19 mouse cellular contexts compared by ENCODE assay signal in genomic region chr5:103939350-103939652, GRCm38 (mm10). TPM values are rescaled to one million over a fixed set of nuclear protein-coding genes. Genes with fewer than 3 reads are reported as not detected.
DNase-seq lines count a peak whose midpoint lies in the region; ATAC-seq and TF ChIP-seq lines count a peak whose summit lies in the region.
"Had no signal": no experiment of that assay in that cellular context is flagged by ENCODE, and none has a peak within 500 bp of the region (broad histone marks: within the 10 kb centered on the region; RNA-seq: fewer than 3 reads in every experiment).

No protein-coding gene starts in this region.

- no peak; the same call in 1 of the 2 replicates for ATAC-seq in forebrain, postnatal 0 days
- ATAC-seq in forebrain, embryonic 11.5 days (replicated peaks; ENCODE audit: low FRiP score) = 0 out of 2 replicates have a peak, but pooled peaks have one; percentile 2
- ATAC-seq in hindbrain, embryonic 12.5 days (ENCODE audit: low FRiP score) = peak; percentile 62
- ATAC-seq in midbrain, embryonic 12.5 days (ENCODE audit: low FRiP score, low read depth) = no peak; the same call in 1 of the 2 replicates
- ATAC-seq: intestine, embryonic 16.5 days; liver, postnatal 0 days had no signal

- 77% methylated on average over 7 of the region's 7 CpGs for WGBS in forebrain, embryonic 10.5 days
- WGBS in forebrain, postnatal 0 days = 42% methylated on average over 7 of the region's 7 CpGs
- 60% methylated on average over 7 of the region's 7 CpGs for WGBS in forebrain, embryonic 11.5 days
- 62% methylated on average over 7 of the region's 7 CpGs for WGBS in hindbrain, embryonic 12.5 days
- WGBS in midbrain, embryonic 12.5 days = 60% methylated on average over 7 of the region's 7 CpGs

- H3K4me1 ChIP-seq in forebrain, embryonic 10.5 days = peaks cover 56% of the 10 kb centered on the region
- no peaks in the 10 kb centered on the region for H3K4me1 ChIP-seq in forebrain, postnatal 0 days (ENCODE audit: insufficient read depth)
- no peaks in the 10 kb centered on the region; the same call in 1 of the 2 replicates for H3K4me1 ChIP-seq in forebrain, embryonic 11.5 days (replicated peaks; ENCODE audit: control insufficient read depth, insufficient read depth, low read length)
- H3K4me1 ChIP-seq in hindbrain, embryonic 12.5 days = peaks cover 24% of the 10 kb centered on the region
- peaks cover 36% of the 10 kb centered on the region for H3K4me1 ChIP-seq in midbrain, embryonic 12.5 days

- peak overlapping the region; percentile 26; the same call in 1 of the 2 replicates for H3K4me3 ChIP-seq in forebrain, embryonic 10.5 days
- no peak overlapping the region for H3K4me3 ChIP-seq in forebrain, postnatal 0 days (ENCODE audit: low read depth, low read length)
- H3K4me3 ChIP-seq in forebrain, embryonic 11.5 days (ENCODE audit: low read depth, low read length) = no peak overlapping the region
- no peak overlapping the region for H3K4me3 ChIP-seq in hindbrain, embryonic 12.5 days
- H3K4me3 ChIP-seq in midbrain, embryonic 12.5 days = no peak overlapping the region
- H3K4me3 ChIP-seq: gastrocnemius, adult 2 months; limb, embryonic 15.5 days had no signal

- no peaks in the 10 kb centered on the region for H3K9me3 ChIP-seq in forebrain, embryonic 10.5 days
- H3K9me3 ChIP-seq in forebrain, postnatal 0 days (ENCODE audit: low read length) = no peaks in the 10 kb centered on the region
- no peaks in the 10 kb centered on the region for H3K9me3 ChIP-seq in forebrain, embryonic 11.5 days (ENCODE audit: control insufficient read depth, low read length)
- no peaks in the 10 kb centered on the region for H3K9me3 ChIP-seq in hindbrain, embryonic 12.5 days (replicated peaks)
- no peaks in the 10 kb centered on the region for H3K9me3 ChIP-seq in midbrain, embryonic 12.5 days
- H3K9me3 ChIP-seq: limb, embryonic 15.5 days had no signal

- peak overlapping the region; percentile 59 for H3K27ac ChIP-seq in forebrain, embryonic 10.5 days
- H3K27ac ChIP-seq in forebrain, postnatal 0 days (ENCODE audit: low read depth, low read length) = no peak overlapping the region
- no peak overlapping the region for H3K27ac ChIP-seq in forebrain, embryonic 11.5 days (ENCODE audit: low read depth, low read length)
- H3K27ac ChIP-seq in hindbrain, embryonic 12.5 days = peak overlapping the region; percentile 25; the same call in 1 of the 2 replicates
- peak overlapping the region; percentile 60 for H3K27ac ChIP-seq in midbrain, embryonic 12.5 days (replicated peaks)
- H3K27ac ChIP-seq: gastrocnemius, adult 2 months; limb, embryonic 15.5 days had no signal

- no peaks in the 10 kb centered on the region for H3K36me3 ChIP-seq in forebrain, embryonic 10.5 days (replicated peaks)
- H3K36me3 ChIP-seq in forebrain, postnatal 0 days (ENCODE audit: insufficient read depth) = no peaks in the 10 kb centered on the region
- no peaks in the 10 kb centered on the region for H3K36me3 ChIP-seq in forebrain, embryonic 11.5 days (ENCODE audit: control insufficient read depth, insufficient read depth, low read length)
- no peaks in the 10 kb centered on the region for H3K36me3 ChIP-seq in hindbrain, embryonic 12.5 days
- no peaks in the 10 kb centered on the region for H3K36me3 ChIP-seq in midbrain, embryonic 12.5 days
- H3K36me3 ChIP-seq: limb, embryonic 15.5 days had no signal

- TF ChIP-seq CTCF in forebrain, postnatal 0 days (IDR thresholded peaks at IDR 0.05; ENCODE audit: low read depth) = no peak

- H3K27me3 ChIP-seq in forebrain, embryonic 10.5 days (ENCODE audit: poor library complexity, severe bottlenecking) = peaks cover 65% of the 10 kb centered on the region
- no peaks in the 10 kb centered on the region for H3K27me3 ChIP-seq in forebrain, postnatal 0 days (ENCODE audit: insufficient read depth, low read length)
- H3K27me3 ChIP-seq in forebrain, embryonic 11.5 days (ENCODE audit: control insufficient read depth, insufficient read depth, low read length) = peaks cover 7% of the 10 kb centered on the region; the same call in 1 of the 2 replicates
- H3K27me3 ChIP-seq in hindbrain, embryonic 12.5 days = peaks cover 34% of the 10 kb centered on the region
- H3K27me3 ChIP-seq in midbrain, embryonic 12.5 days = peaks cover 6% of the 10 kb centered on the region; the same call in 1 of the 2 replicates
- H3K27me3 ChIP-seq: limb, embryonic 15.5 days had no signal

- H3K4me2 ChIP-seq in forebrain, postnatal 0 days (ENCODE audit: low read depth) = no peak overlapping the region
- H3K4me2 ChIP-seq in forebrain, embryonic 11.5 days (ENCODE audit: low read depth, low read length, severe bottlenecking) = 0 out of 2 replicates have a peak overlapping the region, but pooled peaks have one; percentile 5
- H3K4me2 ChIP-seq in hindbrain, embryonic 12.5 days (replicated peaks) = peak overlapping the region; percentile 19
- H3K4me2 ChIP-seq in midbrain, embryonic 12.5 days (replicated peaks) = peak overlapping the region; percentile 34
- H3K4me2 ChIP-seq: limb, embryonic 15.5 days had no signal

- H3K9ac ChIP-seq in forebrain, postnatal 0 days = no peak overlapping the region
- no peak overlapping the region for H3K9ac ChIP-seq in forebrain, embryonic 11.5 days (ENCODE audit: low read length)
- H3K9ac ChIP-seq in hindbrain, embryonic 12.5 days = no peak overlapping the region
- H3K9ac ChIP-seq in midbrain, embryonic 12.5 days (replicated peaks) = no peak overlapping the region
- H3K9ac ChIP-seq: limb, embryonic 15.5 days; liver, postnatal 0 days had no signal

- DNase-seq in forebrain, embryonic 10.5 days (ENCODE audit: extremely low spot score, low spot score) = no peak
- DNase-seq in forebrain, postnatal 0 days = no peak
- no peak for DNase-seq in forebrain, embryonic 11.5 days (ENCODE audit: low spot score)
- no peak for DNase-seq in left cerebral cortex, adult 9 months (ENCODE audit: low spot score in 2 of 2)
- DNase-seq in cerebellum, postnatal 4 days (ENCODE audit: low spot score in 2 of 2) = no peak
- no peak for DNase-seq in right cerebral cortex, postnatal 36 days (ENCODE audit: low spot score in 2 of 2)
- DNase-seq: adrenal gland, postnatal 25 days; gastrocnemius, adult 2 months; heart, adult 11 months; liver, postnatal 0 days; lung, postnatal 4 days; thymus, postnatal 4 days had no signal

RNA-seq across cellular contexts. Expression of gene Klhl8, which starts 28.2 kb away (rescaled TPM):
- 8.7 and 9.9 TPM in 2 replicates for polyA plus RNA-seq in forebrain, embryonic 10.5 days (2016; fragmentation: Nextera tagmentation; extraction: Ambion mirVana)
- 51.2 and 60.0 TPM in 2 replicates for total RNA-seq in forebrain, postnatal 0 days (2014; rRNA removed)
- 41.0 and 47.3 TPM in 2 replicates for polyA plus RNA-seq in forebrain, postnatal 0 days (2015; fragmentation: Nextera tagmentation; extraction: Ambion mirVana)
- 12.3 and 13.1 TPM in 2 replicates for polyA plus RNA-seq in forebrain, embryonic 11.5 days (2014; fragmentation: Nextera tagmentation; extraction: Ambion mirVana)
- polyA plus RNA-seq in hindbrain, embryonic 12.5 days (2016; fragmentation: Nextera tagmentation; extraction: Ambion mirVana) = 20.1 and 20.3 TPM in 2 replicates
- 16.8 and 18.3 TPM in 2 replicates for polyA plus RNA-seq in midbrain, embryonic 12.5 days (2016; fragmentation: Nextera tagmentation; extraction: Ambion mirVana)

RNA-seq across cellular contexts. Expression of gene Hsd17b13, which starts 37.9 kb away (rescaled TPM):
- not detected in 2 replicates for polyA plus RNA-seq in forebrain, embryonic 10.5 days (2016; fragmentation: Nextera tagmentation; extraction: Ambion mirVana)
- total RNA-seq in forebrain, postnatal 0 days (2014; rRNA removed) = not detected in 2 replicates
- polyA plus RNA-seq in forebrain, postnatal 0 days (2015; fragmentation: Nextera tagmentation; extraction: Ambion mirVana) = 0.16 and 0.21 TPM in 2 replicates
- not detected in 2 replicates for polyA plus RNA-seq in forebrain, embryonic 11.5 days (2014; fragmentation: Nextera tagmentation; extraction: Ambion mirVana)
- not detected in 2 replicates for polyA plus RNA-seq in hindbrain, embryonic 12.5 days (2016; fragmentation: Nextera tagmentation; extraction: Ambion mirVana)
- not detected in 2 replicates for polyA plus RNA-seq in midbrain, embryonic 12.5 days (2016; fragmentation: Nextera tagmentation; extraction: Ambion mirVana)
- total RNA-seq: adrenal gland, postnatal 25 days; gastrocnemius, adult 2 months; heart, postnatal 25 days; layer of hippocampus, adult 18-20 months; monocyte, adult 5-6 weeks had no signal

Comparison
In these comparisons a context has a peak if more than half of its experiments do, and no peak if none do; other contexts are left out.
1. H3K27ac ChIP-seq: peak in forebrain, embryonic 10.5 days (single experiment), hindbrain, embryonic 12.5 days (single experiment) and midbrain, embryonic 12.5 days (single experiment); none in forebrain, postnatal 0 days (single experiment) and forebrain, embryonic 11.5 days (single experiment).
2. ATAC-seq: peak in forebrain, embryonic 11.5 days (single experiment) and hindbrain, embryonic 12.5 days (single experiment); none in forebrain, postnatal 0 days (single experiment) and midbrain, embryonic 12.5 days (single experiment).